Mouse (Mus musculus): ENCODE data around the gene Tubgcp5. TPM values are rescaled to one million over a fixed set of nuclear protein-coding genes. Genes with fewer than 3 reads are reported as not detected.
A peak's percentile ranks its signal among the peaks of the same experiment; 100 is the strongest.

Gene Tubgcp5
- total RNA-seq, 2 experiments from 2014 or later, result 11.6 to 13.6 TPM

DNA sequence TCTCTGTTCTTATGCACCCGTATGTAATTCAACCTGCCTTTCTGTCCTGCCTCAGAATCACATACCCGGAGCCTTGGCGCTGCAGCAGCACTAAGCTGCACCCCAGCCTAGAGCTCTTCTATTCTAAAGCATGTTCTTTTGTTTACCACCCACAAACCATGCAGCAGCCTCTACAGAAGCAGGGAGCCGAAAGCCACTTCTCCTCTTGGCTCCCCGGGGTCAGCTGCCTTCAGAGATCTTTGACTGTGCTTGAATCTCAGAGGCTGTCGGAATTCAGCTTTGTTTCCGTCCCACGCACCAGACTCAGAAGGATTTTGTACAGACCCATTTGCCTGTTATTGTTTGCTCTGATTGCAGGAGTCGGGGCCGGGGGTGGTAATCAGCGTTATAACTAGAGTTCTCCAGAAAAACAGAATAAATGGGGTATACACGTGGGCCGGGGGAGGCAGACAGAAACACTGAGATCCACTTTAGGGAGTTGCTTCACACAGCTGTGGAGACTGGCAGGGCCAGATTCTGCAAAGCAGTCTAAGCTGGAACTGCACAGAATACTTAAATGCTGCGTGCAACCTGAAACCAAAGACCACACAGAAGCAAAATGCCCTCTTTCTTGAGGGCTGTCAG lies 56.1 kb downstream of the Tubgcp5 start:
- DNase-seq, result no peak
- intact Hi-C loops (cut with DNase I), result loop anchor here (1.0 kb wide), 1 partner anchor 113 kb away; no protein-coding TSS in a partner anchor

DNA sequence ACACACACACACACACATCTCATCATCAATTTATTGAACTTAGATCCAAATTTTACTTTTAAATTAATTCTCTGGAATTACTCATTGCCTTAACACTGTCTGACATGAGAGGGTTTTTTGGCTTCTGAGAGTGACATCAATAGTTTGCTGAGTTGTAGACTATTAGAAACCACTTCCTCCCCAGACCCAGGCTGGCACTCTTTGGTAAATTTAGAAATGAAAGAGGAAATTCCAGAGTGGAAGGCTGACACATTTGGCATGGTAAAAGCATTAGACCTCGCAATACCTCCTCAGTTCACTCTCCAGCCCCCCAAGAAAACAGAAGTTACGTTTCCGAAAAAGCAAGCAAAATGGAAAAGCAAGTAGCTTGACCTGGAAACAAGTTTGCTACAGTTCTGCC lies 58.8 kb downstream of the Tubgcp5 start:
- DNase-seq, result no peak

DNA sequence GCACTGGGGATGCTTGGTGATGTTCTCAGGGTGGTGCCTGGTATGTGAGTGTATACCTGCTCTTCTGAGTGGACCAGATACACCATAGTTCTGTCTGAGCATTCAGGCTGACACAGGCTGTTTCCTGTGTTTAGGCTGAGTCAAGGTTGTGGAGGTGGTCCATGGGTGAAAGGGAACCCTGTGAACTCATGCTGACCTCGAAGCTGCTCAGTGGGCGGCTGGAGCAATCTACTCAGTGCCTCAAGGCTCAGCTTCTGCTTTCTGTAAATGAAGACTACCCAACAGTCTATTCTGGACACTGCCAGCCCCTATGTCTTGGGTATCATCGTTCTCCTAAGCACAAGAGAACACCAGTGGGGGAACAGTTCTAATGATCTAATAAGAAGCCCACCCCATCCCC lies 61.6 kb downstream of the Tubgcp5 start:
- no peak for DNase-seq
- intact Hi-C loops (cut with DNase I), result no loop called here

More for the DNA sequence above, 58.8 kb downstream of the Tubgcp5 start:
- intact Hi-C loops (cut with DNase I), result no loop called here

DNA sequence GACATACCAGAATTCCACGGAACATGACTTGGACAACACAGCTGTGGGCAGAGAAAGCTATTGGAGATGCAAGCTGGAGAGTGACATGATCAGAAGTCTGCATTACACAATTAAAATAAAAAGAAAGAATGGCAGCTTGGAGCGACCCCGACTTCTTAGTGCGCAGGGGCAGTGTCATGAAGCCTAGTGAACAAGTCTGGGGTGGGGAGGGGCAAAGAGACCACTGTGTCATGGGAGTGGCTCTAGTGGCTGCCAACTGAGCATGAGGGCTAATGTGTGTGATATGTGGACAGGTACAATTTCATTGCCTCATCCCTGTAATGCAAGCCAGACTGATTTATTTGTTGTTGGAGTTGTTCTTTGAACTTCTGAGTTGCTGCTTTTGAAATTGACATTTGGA lies 62.8 kb downstream of the Tubgcp5 start:
- DNase-seq, result no peak
- intact Hi-C loops (cut with DNase I), result no loop called here

DNA sequence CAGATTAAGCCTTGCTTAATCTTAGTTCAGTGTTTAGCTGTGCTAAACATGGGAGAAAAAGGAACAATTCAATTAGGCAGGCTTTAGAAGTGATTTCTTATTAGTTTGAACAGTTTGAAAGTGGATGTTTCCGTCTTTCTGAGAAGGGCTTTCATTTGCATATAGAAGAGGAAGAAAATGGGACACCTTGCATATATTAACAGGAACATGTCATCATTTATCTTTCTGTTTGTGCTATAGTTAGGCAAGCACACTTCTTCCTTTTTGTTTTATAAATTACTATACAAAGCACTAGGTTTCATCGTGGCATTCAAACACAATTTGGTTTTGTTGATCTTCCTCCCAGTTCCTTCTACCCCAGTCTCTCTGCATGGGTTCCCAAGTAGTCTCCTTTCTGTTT lies 63.8 kb downstream of the Tubgcp5 start:
- intact Hi-C loops (cut with DNase I), result no loop called here
- no peak for DNase-seq

DNA sequence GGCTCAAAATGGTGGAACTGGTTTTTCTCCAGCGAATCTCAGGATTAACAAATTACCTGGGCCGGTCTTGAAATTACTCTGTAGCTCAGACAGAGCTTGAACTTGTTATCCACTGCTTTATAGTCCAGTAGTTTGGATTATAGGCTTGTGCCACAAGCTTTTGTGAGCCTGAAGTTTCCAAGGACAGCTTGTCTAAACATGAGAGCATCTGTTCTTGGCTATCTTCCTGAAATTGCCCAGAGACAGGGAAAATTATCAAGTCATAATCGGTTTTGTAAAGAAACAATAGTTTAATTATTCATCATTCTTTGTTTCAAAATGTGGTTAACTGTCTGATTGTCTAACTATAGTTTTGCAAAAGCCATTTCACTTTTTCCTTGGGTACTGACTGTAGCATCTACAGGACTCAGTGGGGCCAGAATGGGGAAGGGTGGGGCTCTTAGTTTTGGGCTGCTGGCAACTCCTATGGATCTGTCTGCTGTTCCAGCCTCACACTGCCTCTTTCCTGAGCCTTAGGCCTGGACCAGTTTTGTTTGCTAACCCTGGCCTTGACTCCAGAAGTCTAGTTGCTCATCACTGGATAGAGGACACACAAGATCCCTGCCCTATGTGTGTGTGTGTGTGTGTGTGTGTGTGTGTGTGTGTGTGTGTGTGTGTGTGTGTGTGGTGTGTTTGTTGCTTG lies 65.0 kb downstream of the Tubgcp5 start:
- no peak for DNase-seq
- intact Hi-C loops (cut with DNase I), result no loop called here

DNA sequence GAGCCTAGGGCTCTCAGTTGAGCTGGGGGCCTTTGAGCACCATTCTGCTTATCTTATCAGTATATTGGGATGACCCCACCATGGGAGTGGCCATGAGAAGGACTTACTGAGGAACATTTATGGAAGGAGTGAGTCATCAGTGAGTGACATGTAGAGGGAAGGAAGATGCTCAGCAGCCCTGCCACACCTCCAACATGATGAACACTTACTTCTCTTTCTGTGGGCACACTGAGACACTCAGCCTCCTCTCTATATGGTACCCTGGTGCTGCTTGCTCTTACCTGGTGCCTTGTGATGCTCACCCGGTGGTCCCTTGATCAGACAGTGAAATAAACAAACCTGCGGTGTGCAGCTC lies 65.5 kb downstream of the Tubgcp5 start:
- intact Hi-C loops (cut with DNase I), result no loop called here

DNA sequence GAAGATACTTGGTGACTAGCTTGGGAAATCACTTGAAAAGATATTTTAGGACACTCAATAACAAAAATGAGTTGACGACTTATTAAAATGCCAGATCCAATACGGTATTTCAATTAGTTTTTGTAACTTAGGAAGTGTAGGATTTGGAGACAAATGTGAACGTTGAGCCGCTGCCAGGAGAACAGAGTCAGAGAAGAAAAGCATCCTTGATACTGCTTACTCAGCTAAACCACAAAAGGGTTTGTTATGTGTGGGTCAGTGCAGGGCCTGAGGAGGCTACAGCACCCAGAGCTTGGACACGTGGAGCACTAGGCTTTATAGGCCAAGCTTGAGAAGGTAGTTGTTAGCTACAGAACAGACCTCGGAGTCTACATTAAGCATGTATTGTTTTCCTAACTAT lies 66.0 kb downstream of the Tubgcp5 start:
- intact Hi-C loops (cut with DNase I), result no loop called here
- DNase-seq, result no peak

More for the DNA sequence above, 65.5 kb downstream of the Tubgcp5 start:
- no peak for DNase-seq

DNA sequence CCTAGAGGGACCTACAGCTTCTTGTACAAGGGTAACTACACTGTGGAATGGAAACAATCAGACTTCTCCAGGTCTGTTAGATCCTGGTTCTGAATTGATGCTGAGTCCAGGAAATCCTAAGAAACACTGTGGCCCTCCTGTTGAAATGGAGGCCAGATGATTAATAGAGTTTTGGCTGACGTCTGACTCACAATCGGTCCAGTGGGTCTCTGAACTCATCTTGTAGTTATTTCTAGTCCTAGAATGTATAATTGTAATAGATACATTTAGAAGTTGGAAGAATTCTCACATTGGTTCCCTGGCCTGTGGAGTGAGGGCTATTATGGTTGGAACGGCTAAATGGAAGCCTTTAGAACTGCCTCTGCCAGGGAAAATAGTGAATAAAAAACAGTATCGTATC lies 67.2 kb downstream of the Tubgcp5 start:
- no peak for DNase-seq
- intact Hi-C loops (cut with DNase I), result no loop called here

DNA sequence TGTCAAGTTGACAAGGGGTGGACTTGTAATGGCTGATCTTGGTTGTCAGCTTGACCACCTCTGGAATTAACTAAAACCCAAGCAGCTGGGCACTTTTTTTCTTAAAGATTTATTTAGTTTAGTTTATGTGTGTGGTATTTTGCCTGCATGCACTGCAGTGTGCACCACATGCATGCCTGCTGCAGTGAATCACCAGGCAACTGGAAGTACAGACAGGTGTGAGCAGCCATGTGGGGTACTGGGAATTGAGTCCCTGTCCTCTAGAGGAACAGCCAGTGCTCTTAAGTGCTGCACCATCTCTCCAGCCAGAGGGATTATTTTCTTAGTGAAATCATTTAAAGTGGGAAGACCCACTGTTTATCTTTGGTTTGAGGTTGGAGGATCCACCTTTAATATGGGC lies 71.1 kb downstream of the Tubgcp5 start:
- DNase-seq, result no peak
- intact Hi-C loops (cut with DNase I), result no loop called here

DNA sequence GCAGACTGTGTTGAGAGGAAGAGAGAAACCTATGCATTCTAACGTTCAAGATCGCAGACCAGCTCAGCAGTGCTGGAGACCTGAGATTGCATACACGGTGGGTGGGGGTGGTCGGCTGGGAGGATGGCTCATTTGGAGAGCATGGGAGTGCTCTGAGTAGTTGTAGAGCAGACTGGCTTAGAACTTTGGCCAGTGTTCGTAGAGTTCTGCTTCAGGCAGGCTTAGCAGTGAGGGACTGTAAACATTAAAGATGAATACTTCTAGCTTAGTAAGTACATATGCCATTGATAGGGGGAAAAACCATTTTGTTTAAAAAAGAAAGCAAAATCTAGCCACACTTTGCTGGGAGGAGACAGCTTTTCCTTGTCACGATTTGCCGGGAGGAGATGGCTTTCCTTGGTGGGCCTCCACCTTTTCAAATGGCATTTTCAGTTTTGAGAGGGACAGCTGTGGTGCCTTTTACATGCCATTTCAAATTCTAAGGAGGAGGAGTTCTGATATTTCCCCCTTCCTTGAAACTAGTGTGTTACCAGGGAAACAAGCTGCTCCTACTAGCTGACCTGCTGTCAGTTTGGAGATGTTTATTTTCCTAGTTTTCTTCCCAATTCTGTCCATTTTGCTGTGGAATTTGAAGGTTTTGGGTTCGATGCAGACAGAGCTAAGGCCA lies 71.9 kb downstream of the Tubgcp5 start:
- intact Hi-C loops (cut with DNase I), result no loop called here

DNA sequence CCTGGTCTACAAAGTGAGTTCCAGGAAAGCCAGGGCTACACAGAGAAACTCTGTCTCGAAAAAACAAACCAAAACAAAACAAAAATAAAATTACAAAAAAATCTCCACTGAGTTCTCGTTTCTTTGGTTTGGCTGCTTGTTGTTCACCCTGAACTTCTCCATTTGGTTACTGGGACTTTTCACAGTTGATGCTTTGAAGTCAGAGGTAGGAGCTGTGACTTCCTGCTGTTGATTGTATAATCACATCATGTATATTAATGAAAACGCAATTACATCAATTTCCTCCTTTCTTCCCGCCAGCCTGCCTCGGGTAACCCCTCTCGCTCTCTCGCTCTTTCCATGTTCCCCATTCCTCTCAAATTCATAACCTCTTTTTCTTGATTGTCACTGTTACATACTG lies 74.3 kb downstream of the Tubgcp5 start:
- intact Hi-C loops (cut with DNase I), result no loop called here
- DNase-seq, result no peak

More for the DNA sequence above, 71.9 kb downstream of the Tubgcp5 start:
- DNase-seq, result no peak

DNA sequence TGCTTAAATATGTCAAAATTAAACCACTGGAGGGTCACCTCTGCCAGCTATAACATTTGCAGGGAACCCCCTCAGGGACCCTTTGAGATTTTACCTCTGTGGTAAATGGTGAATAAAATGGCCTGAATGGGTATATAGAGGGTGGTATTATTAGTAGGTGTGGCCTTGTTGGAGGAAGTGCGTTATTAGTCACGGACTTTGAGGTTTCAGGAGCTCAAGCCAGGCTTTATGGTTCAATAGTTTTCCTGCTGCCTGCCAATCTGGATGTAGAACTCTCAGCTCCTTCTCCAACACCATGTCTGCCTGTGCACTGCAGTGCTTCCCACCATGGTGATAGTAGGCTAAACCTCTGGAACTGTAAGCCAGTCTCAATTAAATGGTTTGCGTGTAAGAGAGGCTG lies 75.3 kb downstream of the Tubgcp5 start:
- intact Hi-C loops (cut with DNase I), result no loop called here

DNA sequence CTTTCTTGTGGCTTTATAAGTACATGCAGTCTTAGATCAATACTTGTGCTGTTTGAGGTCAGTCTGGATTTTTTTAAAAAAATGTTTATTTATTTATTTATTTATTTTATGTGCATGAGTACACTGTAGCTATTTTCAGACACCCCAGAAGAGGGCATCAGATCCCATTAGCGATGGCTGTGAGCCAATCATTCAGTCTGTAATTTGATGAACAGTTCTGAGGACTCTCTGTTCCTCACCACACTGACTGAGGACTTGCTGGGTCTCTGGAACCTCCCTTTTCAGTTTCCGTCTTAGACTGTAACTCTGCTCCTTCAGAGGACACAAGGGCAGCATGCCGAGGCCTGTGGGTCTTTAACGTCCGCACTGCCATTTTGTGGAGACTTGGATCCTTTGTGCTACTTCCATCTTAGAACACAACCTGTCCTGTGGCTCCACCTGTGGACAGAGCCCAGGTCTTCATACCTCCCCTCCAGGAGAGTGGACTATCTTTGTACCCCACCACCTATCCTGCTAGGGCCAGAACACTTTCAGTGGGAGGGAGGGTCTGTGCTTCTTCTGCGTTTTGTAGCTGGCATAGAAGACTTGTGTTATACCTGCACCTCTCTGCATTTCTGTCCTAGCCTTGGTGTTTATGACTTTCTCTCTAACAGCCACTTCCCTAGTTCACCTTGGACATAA lies 76.5 kb downstream of the Tubgcp5 start:
- DNase-seq, result no peak
- intact Hi-C loops (cut with DNase I), result no loop called here

More for the DNA sequence above, 75.3 kb downstream of the Tubgcp5 start:
- no peak for DNase-seq

DNA sequence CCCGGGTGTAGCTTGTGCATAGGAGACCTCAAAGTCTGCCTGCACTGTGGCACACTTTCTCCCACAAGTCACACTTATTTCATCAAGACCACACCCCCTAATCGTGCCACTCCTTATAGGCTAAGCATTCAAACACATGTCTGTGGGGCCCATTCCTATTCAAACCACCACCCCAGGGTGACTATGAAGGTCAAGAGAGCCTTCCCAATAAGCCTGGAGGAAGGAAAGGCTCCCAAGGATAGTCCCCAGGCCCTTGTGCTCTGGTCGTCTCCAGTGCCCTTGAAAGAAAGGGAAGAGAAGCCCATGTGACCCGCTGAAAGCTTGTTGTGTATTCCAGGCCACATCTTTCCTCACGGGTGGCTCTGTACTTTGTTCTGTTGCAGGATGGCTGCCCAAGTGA lies 77.5 kb downstream of the Tubgcp5 start:
- intact Hi-C loops (cut with DNase I), result no loop called here
- no peak for DNase-seq

DNA sequence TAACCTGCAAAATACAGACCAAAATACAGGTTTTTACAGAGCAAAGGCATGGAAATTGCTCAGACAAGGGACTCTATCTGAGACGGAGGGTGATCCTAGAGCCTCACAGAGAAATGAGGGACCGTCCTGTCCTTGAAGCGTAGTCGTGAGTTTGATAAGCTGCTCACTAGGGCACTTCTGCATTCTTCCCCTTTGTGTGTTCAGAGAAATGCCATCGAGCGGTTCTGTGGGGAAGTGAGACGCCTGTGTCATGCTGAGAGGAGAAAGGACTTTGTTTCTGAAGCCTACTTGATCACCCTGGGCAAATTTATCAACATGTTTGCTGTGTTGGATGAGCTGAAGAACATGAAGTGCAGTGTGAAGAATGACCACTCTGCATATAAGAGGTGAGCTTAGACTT lies 80.7 kb downstream of the Tubgcp5 start:
- intact Hi-C loops (cut with DNase I), result loop anchor here (5.0 kb wide), 1 partner anchor 32 kb away; the partner anchor contains the start of gene Cyfip1
- DNase-seq, result no peak

DNA sequence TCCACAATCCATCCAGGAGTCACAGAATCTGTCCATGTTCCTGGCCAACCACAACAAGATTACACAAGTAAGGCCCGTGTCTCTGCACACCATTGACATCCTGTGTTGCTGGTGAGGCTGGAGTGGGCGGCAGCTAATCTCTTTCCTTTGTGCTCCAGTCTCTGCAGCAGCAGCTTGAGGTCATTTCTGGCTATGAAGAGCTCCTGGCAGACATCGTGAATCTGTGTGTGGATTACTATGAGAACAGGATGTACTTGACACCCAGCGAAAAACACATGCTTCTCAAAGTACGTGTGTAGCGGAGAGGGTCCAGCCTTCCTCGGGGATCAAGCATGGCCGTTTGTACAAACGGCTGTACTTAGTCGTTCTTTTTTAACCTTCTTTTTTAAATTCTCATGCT lies 83.8 kb downstream of the Tubgcp5 start:
- peak; percentile 81 to 84 for DNase-seq
- intact Hi-C loops (cut with DNase I), result loop anchor here (5.0 kb wide), 1 partner anchor 35 kb away; the partner anchor contains the start of gene Cyfip1

DNA sequence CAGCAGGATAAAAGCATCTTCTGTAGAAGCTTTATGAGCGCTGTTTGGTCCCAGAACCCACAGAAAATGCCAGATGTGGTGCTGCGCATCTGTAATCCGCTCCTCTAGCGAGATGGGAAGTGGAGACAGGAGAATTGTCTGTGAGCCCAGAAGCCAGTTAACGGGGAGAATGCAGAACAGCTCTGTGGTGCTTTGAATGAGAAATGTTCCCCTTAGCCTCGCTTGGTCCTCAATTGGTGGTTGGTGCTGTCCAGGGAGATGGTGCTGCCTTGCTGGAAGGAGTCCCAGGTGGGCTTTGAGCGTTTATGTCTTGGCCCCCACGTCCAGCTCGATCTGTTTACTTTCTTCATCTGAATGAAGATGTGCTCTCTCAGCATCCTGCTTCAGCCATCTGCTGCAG lies 86.9 kb downstream of the Tubgcp5 start:
- intact Hi-C loops (cut with DNase I), result no loop called here
- no peak for DNase-seq

Measured in heart, postnatal 10 days (tissue).